Mouse (Mus musculus) CH12.LX (cell line): ENCODE results near the gene Fxr2.

Experiments
- CHD2 ChIP-seq: IDR thresholded peaks from 2 replicates; pipeline ENCODE4 v1.6.1; 2011; ENCODE audit warnings: low read length, improper control_type of control experiment
- CTCF ChIP-seq, 2 experiments: IDR thresholded peaks in 1 of 2; conservative IDR thresholded peaks in 1 of 2; 2 replicates each; pipeline ENCODE4 v1.5.1; 2011 to 2012; ENCODE audit warnings: low read depth in 2 of 2, low read length in 2 of 2, improper control_type of control experiment in 1 of 2, inconsistent platforms in 1 of 2, mild to moderate bottlenecking in 1 of 2, moderate library complexity in 1 of 2
- EP300 ChIP-seq: IDR thresholded peaks from 2 replicates; pipeline ENCODE4 v1.6.1; 2011; ENCODE audit warnings: low read length, improper control_type of control experiment
- GABPA ChIP-seq: IDR thresholded peaks from 2 replicates; pipeline ENCODE4 v1.6.1; 2012; ENCODE audit warnings: low read depth, low read length, improper control_type of control experiment, inconsistent platforms; ENCODE audit not compliant: insufficient replicate concordance
- MAX ChIP-seq: IDR thresholded peaks from 2 replicates; pipeline ENCODE4 v1.6.1; 2011; ENCODE audit warnings: low read length, improper control_type of control experiment
- MXI1 ChIP-seq: IDR thresholded peaks from 2 replicates; pipeline ENCODE4 v1.6.1; 2011; ENCODE audit warnings: mild to moderate bottlenecking, low read depth, low read length, improper control_type of control experiment
- POLR2A ChIP-seq: IDR thresholded peaks from 2 replicates; pipeline ENCODE4 v1.6.1; 2011; ENCODE audit warnings: low read depth, mild to moderate bottlenecking, improper control_type of control experiment, low read length
- RAD21 ChIP-seq: IDR thresholded peaks from 2 replicates; pipeline ENCODE4 v1.6.1; 2011; ENCODE audit warnings: low read depth, mild to moderate bottlenecking, low read length, improper control_type of control experiment, moderate library complexity
- RCOR1 ChIP-seq: conservative IDR thresholded peaks from 2 replicates; pipeline ENCODE4 v1.6.1; 2012; ENCODE audit warnings: low read depth, mild to moderate bottlenecking, inconsistent platforms, low read length, improper control_type of control experiment
- TCF12 ChIP-seq: IDR thresholded peaks from 2 replicates; pipeline ENCODE4 v1.6.1; 2014; ENCODE audit warnings: low read depth, mild to moderate bottlenecking, inconsistent platforms, low read length, improper control_type of control experiment
- ZC3H11A ChIP-seq: IDR thresholded peaks from 2 replicates; pipeline ENCODE4 v1.6.1; 2012; ENCODE audit warnings: low read depth, mild to moderate bottlenecking, inconsistent platforms, low read length, improper control_type of control experiment
- ZMIZ1 ChIP-seq: IDR thresholded peaks from 2 replicates; pipeline ENCODE4 v1.6.1; 2012; ENCODE audit warnings: low read depth, mild to moderate bottlenecking, inconsistent platforms, low read length, improper control_type of control experiment

DNA sequence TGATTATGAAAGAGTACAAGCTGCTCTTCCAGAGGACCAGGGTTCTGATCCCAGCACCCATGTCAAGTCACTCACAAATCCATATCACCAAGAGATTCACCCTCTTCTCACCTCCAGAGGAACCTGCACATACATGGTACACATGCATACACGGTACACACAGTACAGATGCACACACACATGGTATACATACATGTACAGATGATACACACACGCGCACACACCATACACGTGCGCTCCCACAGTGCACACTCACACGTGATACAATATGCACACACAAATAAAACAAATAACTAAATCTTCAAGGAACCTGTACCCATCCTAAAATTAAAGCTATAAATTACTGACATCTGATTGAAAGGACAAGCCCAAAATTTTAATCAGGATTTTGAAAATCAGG, 37.9 kb upstream of the Fxr2 start:
- TF ChIP-seq CTCF (conservative IDR thresholded peaks at IDR 0.05 in 1 of 2, IDR thresholded peaks at IDR 0.05 in 1 of 2; ENCODE audit: low read depth in 2 of 2, low read length in 2 of 2) = no peak
- no peak for TF ChIP-seq EP300
- no peak for TF ChIP-seq GABPA
- no peak for TF ChIP-seq ZC3H11A
- TF ChIP-seq POLR2A = no peak
- no peak for TF ChIP-seq MAX
- TF ChIP-seq ZMIZ1 = no peak
- no peak for TF ChIP-seq RAD21
- no peak for TF ChIP-seq MXI1
- no peak for TF ChIP-seq RCOR1
- no peak for TF ChIP-seq CHD2
- no peak for TF ChIP-seq TCF12
